Mouse (Mus musculus) large intestine, adult 2 months (tissue): Measurements from ENCODE around the gene A830018L16Rik. TPM values are rescaled to one million over a fixed set of nuclear protein-coding genes. Genes with fewer than 3 reads are reported as not detected.

Experiments used
- DNase-seq: peaks from one replicate; pipeline ENCODE4 v3.0.0-alpha.2; 2012; ENCODE audit warnings: low read depth, low spot score
- WGBS: fragments of 180-500 bp; shearing (Covaris S2); methylation state at CpG from one replicate; pipeline ENCODE4 v1.1.7; 2018; 5-methylcytosine and 5-hydroxymethylcytosine counted together
- polyA plus RNA-seq: library from polyadenylated mRNA; depleted of rRNA; stranded (reverse); fragments of >200 nt; gene quantifications from 2 replicates; pipeline ENCODE4 v1.2.3, GENCODE M21; 2012

The A830018L16Rik gene
- polyA plus RNA-seq, 1 experiment, result 0.01 TPM

DNA sequence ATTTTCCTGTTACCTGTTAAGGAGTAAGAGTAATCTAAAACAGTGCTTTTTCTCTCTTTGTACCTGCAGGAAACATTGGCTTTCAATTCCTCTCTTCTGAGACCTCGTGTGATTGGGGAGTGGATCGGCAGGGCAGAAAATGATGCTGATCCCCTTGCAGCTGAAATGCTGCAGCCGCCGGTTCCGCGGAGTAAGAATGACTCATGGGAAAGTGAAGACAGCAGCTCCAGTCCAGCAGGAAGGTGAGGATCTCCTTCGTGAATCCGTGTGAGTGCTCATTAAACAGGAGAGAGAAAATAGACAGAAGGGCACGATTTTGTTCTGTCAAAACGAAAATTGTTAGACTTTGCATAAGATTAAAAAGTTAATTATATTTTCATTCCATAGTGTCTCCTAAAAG, 174.4 kb downstream of the A830018L16Rik start:
- DNase-seq, result no peak
- WGBS, result 71% methylated on average over 10 of the region's 10 CpGs

DNA sequence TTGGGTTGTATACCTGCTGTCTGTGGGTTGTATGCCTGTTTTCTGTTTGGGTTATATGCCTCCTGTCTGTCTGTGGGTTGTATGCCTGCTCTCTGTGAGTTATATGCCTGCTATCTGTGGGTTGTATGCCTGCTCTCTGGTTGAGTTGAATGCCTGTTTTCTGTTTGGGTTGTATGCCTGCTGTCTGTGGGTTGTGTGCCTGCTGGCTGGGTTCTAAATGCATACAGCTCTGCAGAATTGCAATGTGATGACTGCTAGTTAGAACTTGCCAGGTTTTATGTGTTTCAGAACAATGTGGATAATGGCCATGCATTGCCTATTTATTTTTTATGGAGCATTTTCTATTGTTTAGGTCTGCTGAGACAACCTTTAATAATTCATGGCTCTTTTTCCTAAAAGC, 236.2 kb downstream of the A830018L16Rik start:
- no peak for DNase-seq

DNA sequence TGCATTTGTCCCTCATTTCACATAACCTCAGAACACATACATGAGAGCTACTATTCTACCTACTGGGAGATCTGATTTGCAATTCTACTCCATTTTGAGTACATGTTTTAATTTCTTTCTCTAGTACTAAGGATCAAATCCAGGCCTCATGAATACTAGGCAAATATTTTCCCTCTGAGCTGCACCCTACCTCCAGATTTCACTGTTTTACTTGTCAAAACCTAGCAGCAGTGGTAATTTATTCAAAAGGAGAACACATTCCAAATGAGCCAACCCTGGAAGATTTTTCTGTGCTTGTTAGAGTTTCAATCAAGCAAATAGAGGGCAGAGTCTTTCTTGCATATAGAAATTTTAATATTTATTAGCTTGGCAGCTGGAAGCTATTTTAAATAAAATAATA, 238.9 kb downstream of the A830018L16Rik start:
- DNase-seq, result no peak

DNA sequence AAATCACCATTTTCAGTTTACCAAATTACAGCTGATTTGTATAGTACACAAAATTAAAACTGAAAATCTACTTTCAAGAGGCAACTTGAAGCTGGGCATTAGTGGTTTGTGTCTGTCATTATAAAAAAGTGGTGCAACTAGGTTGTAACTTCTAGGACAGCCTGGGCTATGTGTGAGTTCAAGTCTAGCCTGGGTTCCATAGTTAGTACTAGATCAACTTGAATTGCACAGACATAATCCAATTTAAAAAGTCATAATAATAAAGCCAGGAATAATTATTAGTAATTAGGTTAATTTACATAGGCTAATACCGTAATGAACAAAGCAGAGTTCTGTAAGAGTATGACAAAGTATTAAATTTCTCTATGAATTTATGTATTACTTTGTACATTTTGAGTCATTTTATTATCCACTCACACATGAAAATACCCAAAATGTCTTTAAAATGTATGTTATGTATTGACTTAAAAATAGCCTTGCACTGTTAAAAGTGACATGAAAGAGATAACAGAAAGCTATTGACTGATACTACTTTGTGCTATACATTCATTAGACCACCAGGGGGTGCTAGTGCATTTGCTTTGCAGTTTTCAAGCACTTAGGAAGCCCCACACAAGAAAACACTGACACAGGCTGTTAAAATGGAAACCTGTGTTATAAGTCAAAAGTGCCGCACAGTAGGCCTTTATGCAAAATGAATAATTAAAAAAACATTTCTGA, 243.6 kb downstream of the A830018L16Rik start:
- peak; percentile 7 for DNase-seq
- WGBS, result 59% methylated on average over 2 of the region's 2 CpGs

- WGBS, result 38% methylated on average over 3 of the region's 3 CpGs
- DNase-seq, result no peak
Observed at GRCm38 (mm10) chr1:11658061-11658625, 244.2 kb downstream of the A830018L16Rik start.

- no peak for DNase-seq
Observed at GRCm38 (mm10) chr1:11744749-11745314, 330.9 kb downstream of the A830018L16Rik start.

DNA sequence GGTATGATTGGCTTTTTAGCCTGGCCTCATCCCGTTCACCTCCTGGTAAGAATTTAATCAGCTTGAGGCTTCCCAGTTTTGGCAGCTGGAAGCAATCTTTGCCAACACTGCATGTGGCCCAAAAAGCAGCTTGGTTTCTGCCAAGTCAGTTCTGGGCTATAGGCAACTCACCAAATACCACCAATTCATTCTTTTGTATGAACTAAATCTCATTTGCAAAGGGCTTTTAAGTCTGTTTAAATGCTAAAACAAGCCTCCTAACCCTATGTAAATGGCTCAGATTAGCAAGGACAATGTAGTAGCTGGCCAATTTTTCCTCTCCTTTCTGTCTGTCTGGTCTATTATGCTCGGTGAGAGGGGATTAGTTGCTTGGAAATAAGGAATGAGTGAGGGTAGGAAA, 334.5 kb downstream of the A830018L16Rik start:
- no peak for DNase-seq
- 52% methylated on average over 2 of the region's 2 CpGs for WGBS

- DNase-seq, result no peak
Observed at GRCm38 (mm10) chr1:11750065-11750464, 336.2 kb downstream of the A830018L16Rik start.

- no peak for DNase-seq
- WGBS, result 67% methylated on average over 2 of the region's 2 CpGs
Observed at GRCm38 (mm10) chr1:11750607-11751006, 336.7 kb downstream of the A830018L16Rik start.

GRCm38 (mm10) chr1:11751996-11752395, 338.1 kb downstream of the A830018L16Rik start:
- no peak for DNase-seq

- WGBS, result 46% methylated on average over 1 of the region's 1 CpGs
- no peak for DNase-seq
Observed at GRCm38 (mm10) chr1:11788264-11788663, 374.4 kb downstream of the A830018L16Rik start.

DNA sequence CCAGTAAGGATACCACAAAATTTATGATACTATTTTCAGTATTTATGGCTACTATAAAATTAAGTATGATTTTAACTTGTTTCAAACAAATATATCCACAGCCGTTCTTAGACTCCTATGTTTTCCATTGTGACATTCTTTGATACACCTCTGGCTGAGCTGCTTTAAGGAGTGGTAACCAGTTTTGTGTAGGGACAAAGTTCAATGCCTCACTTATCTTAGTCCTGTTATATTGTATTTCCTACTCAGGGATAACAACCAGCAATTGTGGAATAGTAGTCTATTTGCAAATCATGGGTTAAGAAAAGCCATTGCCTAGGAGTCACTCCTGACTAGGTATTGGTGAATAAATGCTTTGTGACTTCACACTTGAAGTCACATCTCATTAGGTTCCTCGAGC, 378.9 kb downstream of the A830018L16Rik start:
- no peak for DNase-seq
- 34% methylated on average over 2 of the region's 2 CpGs for WGBS

- DNase-seq, result no peak
- WGBS, result 42% methylated on average over 2 of the region's 2 CpGs
Observed at GRCm38 (mm10) chr1:11795666-11796065, 381.8 kb downstream of the A830018L16Rik start.

DNA sequence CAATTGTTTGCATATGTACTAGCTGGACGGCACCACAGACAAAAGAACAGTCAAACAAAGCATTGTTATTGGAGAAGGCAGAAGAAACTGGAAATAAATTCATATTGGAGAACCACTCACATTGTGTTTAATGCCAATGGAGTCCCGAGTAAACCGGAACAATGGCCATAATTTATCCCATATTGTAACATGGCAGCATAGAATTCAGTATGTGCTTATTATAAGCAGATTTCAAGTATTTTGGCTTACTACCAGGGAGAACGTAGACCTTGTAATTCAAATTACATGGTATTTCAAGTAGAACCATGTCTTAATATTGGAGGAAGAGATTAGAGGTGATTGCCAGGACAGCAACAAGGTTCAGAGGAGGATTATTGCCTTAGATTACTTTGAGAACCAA, 458.9 kb downstream of the A830018L16Rik start:
- DNase-seq, result no peak
- WGBS, result 76% methylated on average over 4 of the region's 4 CpGs

- WGBS, result 56% methylated on average over 1 of the region's 1 CpGs
- DNase-seq, result no peak
Observed at GRCm38 (mm10) chr1:11873573-11873972, 459.7 kb downstream of the A830018L16Rik start.

- no peak for DNase-seq
- 14% methylated on average over 2 of the region's 2 CpGs for WGBS
Observed at GRCm38 (mm10) chr1:11881706-11882105, 467.8 kb downstream of the A830018L16Rik start.

- WGBS, result 69% methylated on average over 3 of the region's 3 CpGs
Observed at GRCm38 (mm10) chr1:11895715-11896114, 481.8 kb downstream of the A830018L16Rik start.

DNA sequence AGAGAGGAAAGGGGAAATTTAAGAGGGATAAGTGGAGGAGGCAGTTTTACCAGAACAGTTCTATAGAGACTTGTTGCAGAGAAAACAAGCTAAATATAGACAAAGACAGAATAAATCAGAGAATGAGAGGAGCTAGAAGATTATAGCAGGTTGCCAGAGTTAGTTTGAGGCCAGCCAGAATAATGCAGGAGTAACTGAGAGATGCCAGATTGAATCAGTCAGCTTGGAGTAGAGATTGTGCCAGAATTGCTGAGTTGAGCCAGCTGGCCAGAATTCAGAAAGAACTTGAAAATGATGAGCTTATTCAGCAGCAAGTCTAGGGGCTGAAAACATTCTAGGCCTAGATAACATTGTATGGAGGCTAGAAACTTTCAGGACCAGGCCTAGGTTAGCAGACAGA, 502.0 kb downstream of the A830018L16Rik start:
- no peak for DNase-seq

More at GRCm38 (mm10) chr1:11895715-11896114, 481.8 kb downstream of the A830018L16Rik start:
- DNase-seq, result no peak

GRCm38 (mm10) chr1:11936984-11937383, 523.1 kb downstream of the A830018L16Rik start:
- no peak for DNase-seq
- 76% methylated on average over 9 of the region's 9 CpGs for WGBS

DNA sequence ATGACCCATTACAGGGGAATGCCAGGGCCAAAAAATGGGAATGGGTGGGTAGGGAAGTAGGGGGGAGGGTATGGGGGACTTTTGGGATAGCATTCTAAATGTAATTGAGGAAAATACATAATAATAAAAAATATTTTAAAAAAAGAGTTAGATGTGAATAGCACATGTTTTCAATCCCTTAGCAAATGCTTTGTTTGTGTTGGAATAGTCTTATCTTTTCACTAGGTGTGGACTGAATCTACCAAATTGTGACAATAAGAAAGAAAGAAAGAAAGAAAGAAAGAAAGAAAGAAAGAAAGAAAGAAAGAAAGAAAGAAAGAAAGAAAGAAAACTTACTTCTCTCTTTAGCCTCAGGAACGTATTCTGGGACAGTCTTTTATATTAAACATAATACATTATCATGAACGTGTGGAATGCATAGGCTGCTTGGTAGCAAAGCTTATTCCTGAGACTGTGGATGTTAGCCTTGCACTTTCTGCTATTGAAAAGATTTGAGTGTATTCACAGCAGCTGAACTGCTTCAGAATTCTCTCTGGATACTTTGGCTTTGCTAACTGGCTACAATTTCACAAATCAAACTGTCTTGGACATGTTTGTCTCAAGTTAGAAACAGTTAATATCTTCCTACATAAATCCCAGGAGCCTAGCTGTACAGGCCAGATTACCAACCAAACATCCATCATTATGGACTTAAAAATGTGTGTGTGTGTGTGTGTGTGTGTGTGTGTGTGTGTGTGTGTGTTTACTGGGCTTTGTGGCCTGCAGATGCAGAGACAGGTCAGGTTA, 545.7 kb downstream of the A830018L16Rik start:
- no peak for DNase-seq
- 64% methylated on average over 2 of the region's 2 CpGs for WGBS
